In the genomic region with DNA sequence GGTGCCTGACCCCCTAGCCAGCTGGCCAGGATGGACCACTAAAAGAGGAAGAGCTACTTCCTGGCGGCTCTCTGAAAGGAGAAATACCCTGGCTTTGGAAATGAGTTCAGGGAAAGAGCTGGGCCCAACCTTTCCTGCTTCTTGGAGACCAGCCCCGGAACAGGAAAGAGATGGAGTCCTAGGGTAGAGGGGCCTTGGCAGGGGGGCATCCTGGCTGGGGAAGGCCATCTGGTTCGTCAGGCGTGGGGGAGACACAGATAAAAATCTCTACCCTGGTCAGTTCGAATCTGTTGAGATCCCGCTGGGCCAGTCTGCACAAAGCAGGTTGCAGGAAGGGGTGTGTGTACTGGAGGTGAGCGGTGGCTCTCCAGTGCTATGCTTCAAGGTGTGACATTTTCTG, we compare ENCODE assay signal across 11 mouse cellular contexts. TPM values are rescaled to one million over a fixed set of nuclear protein-coding genes. Genes with fewer than 3 reads are reported as not detected.
A peak's percentile ranks its signal among the peaks of the same experiment; 100 is the strongest.
DNase-seq lines count a peak whose midpoint lies in the region; ATAC-seq and TF ChIP-seq lines count a peak whose summit lies in the region.
"Had no signal": no experiment of that assay in that cellular context is flagged by ENCODE, and none has a peak within 500 bp of the region (broad histone marks: within the 10 kb centered on the region; RNA-seq: fewer than 3 reads in every experiment).

No protein-coding gene starts in this region.

- peak; percentile 24 for DNase-seq in cerebellum, adult 8-10 months
- peak; percentile 48 to 62 for DNase-seq in kidney, postnatal 36 days
- DNase-seq in thymus, adult 18-20 months, result no peak
- no peak for DNase-seq in layer of hippocampus, postnatal 10 days (ENCODE audit: low spot score in 2 of 2)
- DNase-seq: thymus, postnatal 4 days had no signal

- H3K36me3 ChIP-seq in intestine, embryonic 15.5 days, result peaks cover 16% of the 10 kb centered on the region
- H3K36me3 ChIP-seq in intestine, postnatal 0 days (ENCODE audit: control insufficient read depth, insufficient read depth), result peaks cover 51% of the 10 kb centered on the region
- H3K36me3 ChIP-seq in embryonic facial prominence, embryonic 15.5 days, result peaks cover 11% of the 10 kb centered on the region; the same call in 1 of the 2 replicates

- H3K9me3 ChIP-seq in intestine, embryonic 15.5 days, result no peaks in the 10 kb centered on the region
- H3K9me3 ChIP-seq in intestine, postnatal 0 days (ENCODE audit: control insufficient read depth), result no peaks in the 10 kb centered on the region
- no peaks in the 10 kb centered on the region for H3K9me3 ChIP-seq in embryonic facial prominence, embryonic 15.5 days (replicated peaks)
- H3K9me3 ChIP-seq: forebrain, embryonic 13.5 days had no signal

- H3K4me3 ChIP-seq in intestine, embryonic 15.5 days (replicated peaks), result no peak overlapping the region
- no peak overlapping the region for H3K4me3 ChIP-seq in intestine, postnatal 0 days (ENCODE audit: low read depth, low read length)
- H3K4me3 ChIP-seq in embryonic facial prominence, embryonic 15.5 days (replicated peaks), result no peak overlapping the region
- H3K4me3 ChIP-seq: forebrain, embryonic 13.5 days had no signal

- peaks cover 40% of the 10 kb centered on the region for H3K4me1 ChIP-seq in intestine, embryonic 15.5 days (replicated peaks)
- H3K4me1 ChIP-seq in intestine, postnatal 0 days (replicated peaks; ENCODE audit: control insufficient read depth, insufficient read depth, low read length), result peaks cover 13% of the 10 kb centered on the region
- peaks cover 39% of the 10 kb centered on the region for H3K4me1 ChIP-seq in embryonic facial prominence, embryonic 15.5 days

- no peak for TF ChIP-seq CTCF in intestine, postnatal 0 days (IDR thresholded peaks at IDR 0.05; ENCODE audit: low read depth)

- H3K27ac ChIP-seq in intestine, embryonic 15.5 days, result 0 out of 2 replicates have a peak overlapping the region, but pooled peaks have one; percentile 24
- H3K27ac ChIP-seq in intestine, postnatal 0 days (ENCODE audit: low read depth, low read length), result no peak overlapping the region
- 0 out of 2 replicates have a peak overlapping the region, but pooled peaks have one; percentile 17 for H3K27ac ChIP-seq in embryonic facial prominence, embryonic 15.5 days (replicated peaks)
- H3K27ac ChIP-seq: forebrain, embryonic 13.5 days had no signal

- H3K27me3 ChIP-seq in intestine, embryonic 15.5 days (replicated peaks), result no peaks in the 10 kb centered on the region
- no peaks in the 10 kb centered on the region for H3K27me3 ChIP-seq in intestine, postnatal 0 days (replicated peaks; ENCODE audit: control insufficient read depth, insufficient read depth, low read length)
- H3K27me3 ChIP-seq in embryonic facial prominence, embryonic 15.5 days, result no peaks in the 10 kb centered on the region
- H3K27me3 ChIP-seq: forebrain, embryonic 13.5 days had no signal

- 64% methylated on average over 7 of the region's 7 CpGs for WGBS in intestine, embryonic 15.5 days
- 60% methylated on average over 7 of the region's 7 CpGs for WGBS in intestine, postnatal 0 days
- WGBS in embryonic facial prominence, embryonic 15.5 days, result 60% methylated on average over 7 of the region's 7 CpGs

- no peak for ATAC-seq in intestine, embryonic 15.5 days
- no peak for ATAC-seq in intestine, postnatal 0 days
- ATAC-seq in embryonic facial prominence, embryonic 15.5 days (ENCODE audit: insufficient number of reproducible peaks, low FRiP score, low TSS enrichment, low read depth), result no peak
- ATAC-seq in erythroid progenitor cell, adult 5-6 weeks (replicated peaks; ENCODE audit: low FRiP score, poor library complexity, severe bottlenecking), result no peak
- ATAC-seq: forebrain, embryonic 13.5 days had no signal

- no peak overlapping the region for H3K4me2 ChIP-seq in intestine, embryonic 15.5 days (replicated peaks)
- H3K4me2 ChIP-seq in intestine, postnatal 0 days (replicated peaks; ENCODE audit: low read depth), result no peak overlapping the region
- H3K4me2 ChIP-seq in embryonic facial prominence, embryonic 15.5 days (replicated peaks), result no peak overlapping the region
- H3K4me2 ChIP-seq: forebrain, embryonic 13.5 days; midbrain, embryonic 11.5 days had no signal

- H3K9ac ChIP-seq in intestine, embryonic 15.5 days, result no peak overlapping the region
- no peak overlapping the region for H3K9ac ChIP-seq in intestine, postnatal 0 days (ENCODE audit: low read depth, low read length)
- H3K9ac ChIP-seq in embryonic facial prominence, embryonic 15.5 days, result no peak overlapping the region
- H3K9ac ChIP-seq: forebrain, embryonic 13.5 days had no signal

RNA-seq across cellular contexts. Expression of gene Epha2, which starts 15.0 kb away (rescaled TPM):
- polyA plus RNA-seq in intestine, embryonic 15.5 days (2015; fragmentation: Nextera tagmentation; extraction: Ambion mirVana), result 6.7 and 7.2 TPM in 2 replicates
- polyA plus RNA-seq in intestine, postnatal 0 days (2015; fragmentation: Nextera tagmentation; extraction: Ambion mirVana), result 5.6 and 6.6 TPM in 2 replicates
- 7.4 and 7.6 TPM in 2 replicates for polyA plus RNA-seq in embryonic facial prominence, embryonic 15.5 days (2015; fragmentation: Nextera tagmentation; extraction: Ambion mirVana)
- total RNA-seq in erythroid progenitor cell, adult 5-6 weeks (2015; ENCODE audit: low replicate concordance), result 1.3 TPM in 1 of 2 replicates, not detected in the other
- 0.39 TPM in 1 of 2 replicates, not detected in the other for total RNA-seq in erythroid progenitor cell, adult 5-6 weeks (2017; ENCODE audit: low replicate concordance)
- 1 to 10 TPM; 2.5 to 2.7 TPM for total RNA-seq in layer of hippocampus, postnatal 10 days (2021)

RNA-seq across cellular contexts. Expression of gene Fam131c, which starts 52.0 kb away (rescaled TPM):
- polyA plus RNA-seq in intestine, embryonic 15.5 days (2015; fragmentation: Nextera tagmentation; extraction: Ambion mirVana), result 2.0 and 2.3 TPM in 2 replicates
- 1.4 and 2.4 TPM in 2 replicates for polyA plus RNA-seq in intestine, postnatal 0 days (2015; fragmentation: Nextera tagmentation; extraction: Ambion mirVana)
- polyA plus RNA-seq in embryonic facial prominence, embryonic 15.5 days (2015; fragmentation: Nextera tagmentation; extraction: Ambion mirVana), result 3.6 and 4.3 TPM in 2 replicates
- total RNA-seq in erythroid progenitor cell, adult 5-6 weeks (2015; ENCODE audit: low replicate concordance), result not detected in 2 replicates
- not detected in 2 replicates for total RNA-seq in erythroid progenitor cell, adult 5-6 weeks (2017; ENCODE audit: low replicate concordance)
- total RNA-seq in layer of hippocampus, postnatal 10 days (2021), result 10 to 100 TPM; 10.2 to 10.3 TPM

Comparison
In these comparisons a context has a peak if more than half of its experiments do, and no peak if none do; other contexts are left out.
1. DNase-seq: peak in cerebellum, adult 8-10 months (single experiment) and kidney, postnatal 36 days (2 of 2); none in thymus, adult 18-20 months (0 of 2) and layer of hippocampus, postnatal 10 days (0 of 2).